Mouse (Mus musculus): Measurements from ENCODE around the gene Guca2b. TPM values are rescaled to one million over a fixed set of nuclear protein-coding genes. Genes with fewer than 3 reads are reported as not detected.

Gene Guca2b
- polyA plus RNA-seq, 1 experiment from 2014 or later: 6.0 TPM

DNA sequence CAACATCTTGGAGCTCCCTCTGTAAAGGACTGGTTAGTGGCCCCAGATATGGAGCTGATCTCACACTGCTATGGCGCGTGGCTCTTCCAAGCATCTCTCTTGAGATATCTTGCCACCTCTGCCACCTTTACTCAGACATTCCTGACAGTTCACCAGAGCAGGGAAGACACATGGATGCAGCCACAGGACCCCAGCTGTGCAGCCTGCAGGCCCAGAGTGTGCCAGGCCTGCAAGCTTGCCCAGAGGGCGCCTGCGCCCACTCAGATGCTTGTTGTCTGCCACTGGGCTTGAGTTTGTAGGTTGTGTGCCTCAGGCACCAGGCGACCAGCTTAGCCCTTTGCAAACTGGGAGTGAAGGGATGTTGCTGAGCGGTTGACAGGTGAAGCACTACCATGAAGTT lies 12.0 kb upstream of the Guca2b start:
- Histone ChIP-seq H3K4me2 (replicated peaks; ENCODE audit: low read depth, low read length) (no peak overlapping the region), H3K4me3 (ENCODE audit: low read length) (no peak overlapping the region), H3K9me3 (ENCODE audit: low read length) (no peaks in the 10 kb centered on the region), H3K9ac (replicated peaks; ENCODE audit: low read length) (no peak overlapping the region), H3K4me1 (ENCODE audit: insufficient read depth, low read length) (0 out of 2 replicates have a peak, but pooled peaks cover 4% of the 10 kb centered on the region), H3K27ac (ENCODE audit: low read length) (no peak overlapping the region), H3K36me3 (ENCODE audit: insufficient read depth, low read length) (no peaks in the 10 kb centered on the region), H3K27me3 (ENCODE audit: insufficient read depth, low read length) (no peaks in the 10 kb centered on the region)
- 90% methylated on average over 6 of the region's 6 CpGs for WGBS
- ATAC-seq (ENCODE audit: low FRiP score, low TSS enrichment): no peak

DNA sequence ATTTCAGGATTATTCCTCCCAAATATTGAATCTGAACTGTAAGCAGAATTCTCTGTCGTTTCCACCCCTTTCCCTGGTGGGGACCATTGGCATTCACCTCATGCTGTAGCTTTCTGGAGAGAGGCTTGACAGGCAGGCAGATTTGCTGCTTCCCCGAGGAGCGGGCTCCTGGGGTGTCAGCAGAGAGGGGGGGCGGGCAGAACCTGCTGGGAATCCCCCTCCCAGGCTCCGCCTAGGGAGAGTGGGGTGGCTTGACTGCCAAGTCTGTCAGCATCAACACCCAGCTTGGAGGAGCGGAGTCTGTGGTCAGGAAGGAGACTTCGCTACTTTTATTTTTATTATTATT lies 11.4 kb upstream of the Guca2b start:
- H3K4me3 ChIP-seq (ENCODE audit: low read length): no peak overlapping the region
- WGBS: 47% methylated on average over 7 of the region's 7 CpGs
- no peaks in the 10 kb centered on the region for H3K27me3 ChIP-seq (ENCODE audit: insufficient read depth, low read length)
- no peaks in the 10 kb centered on the region for H3K9me3 ChIP-seq (ENCODE audit: low read length)
- ATAC-seq (ENCODE audit: low FRiP score, low TSS enrichment): no peak
- H3K4me1 ChIP-seq (ENCODE audit: insufficient read depth, low read length): 0 out of 2 replicates have a peak, but pooled peaks cover 4% of the 10 kb centered on the region
- H3K4me2 ChIP-seq (replicated peaks; ENCODE audit: low read depth, low read length): no peak overlapping the region
- no peaks in the 10 kb centered on the region for H3K36me3 ChIP-seq (ENCODE audit: insufficient read depth, low read length)
- no peak overlapping the region for H3K9ac ChIP-seq (replicated peaks; ENCODE audit: low read length)
- no peak overlapping the region for H3K27ac ChIP-seq (ENCODE audit: low read length)

DNA sequence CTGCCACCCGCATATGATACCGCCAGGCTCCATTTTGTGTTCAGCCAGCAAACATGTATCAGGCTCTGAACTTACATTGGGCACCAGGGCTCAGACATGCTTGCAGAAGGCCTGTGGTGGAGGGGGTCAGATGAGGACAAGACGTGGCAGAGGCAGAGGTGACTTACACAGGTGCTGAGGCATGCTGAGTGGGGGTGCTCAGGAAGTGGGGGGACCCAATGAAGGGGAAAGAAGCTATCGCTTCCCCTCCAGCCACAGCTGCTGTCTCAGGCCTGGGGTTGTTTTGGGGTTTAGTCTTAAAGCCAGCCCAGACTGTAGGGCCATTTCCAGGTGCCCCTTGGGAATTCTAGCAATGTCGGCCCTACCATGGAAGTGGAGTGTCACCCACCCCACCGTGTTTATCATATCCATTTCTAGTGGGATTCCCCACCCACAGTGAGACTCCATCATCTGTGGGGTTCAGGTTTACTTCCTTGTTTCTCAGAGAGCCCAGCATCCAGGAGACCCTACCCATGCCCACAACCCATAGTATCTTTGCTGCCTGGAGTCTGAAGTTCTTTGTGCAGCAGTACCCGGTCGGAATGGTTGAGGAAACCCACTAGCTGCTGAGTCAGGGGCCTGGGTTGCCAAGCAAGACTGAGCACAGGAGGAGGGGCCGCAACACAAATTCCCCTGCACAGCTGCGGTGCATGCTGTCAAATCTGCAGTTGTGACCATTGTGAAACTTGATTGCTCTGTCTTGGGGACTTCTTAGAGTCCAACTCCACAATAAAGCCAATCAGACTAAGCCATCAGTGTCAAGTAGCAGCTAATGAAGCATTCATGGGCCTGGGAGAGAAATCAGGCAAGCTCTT lies 10.8 kb upstream of the Guca2b start:
- Histone ChIP-seq H3K27me3 (ENCODE audit: insufficient read depth, low read length) (no peaks in the 10 kb centered on the region), H3K9ac (replicated peaks; ENCODE audit: low read length) (no peak overlapping the region), H3K4me1 (ENCODE audit: insufficient read depth, low read length) (0 out of 2 replicates have a peak, but pooled peaks cover 4% of the 10 kb centered on the region), H3K27ac (ENCODE audit: low read length) (no peak overlapping the region), H3K4me2 (replicated peaks; ENCODE audit: low read depth, low read length) (no peak overlapping the region), H3K9me3 (ENCODE audit: low read length) (no peaks in the 10 kb centered on the region), H3K36me3 (ENCODE audit: insufficient read depth, low read length) (no peaks in the 10 kb centered on the region), H3K4me3 (ENCODE audit: low read length) (no peak overlapping the region)
- 59% methylated on average over 10 of the region's 10 CpGs for WGBS
- no peak for ATAC-seq (ENCODE audit: low FRiP score, low TSS enrichment)

DNA sequence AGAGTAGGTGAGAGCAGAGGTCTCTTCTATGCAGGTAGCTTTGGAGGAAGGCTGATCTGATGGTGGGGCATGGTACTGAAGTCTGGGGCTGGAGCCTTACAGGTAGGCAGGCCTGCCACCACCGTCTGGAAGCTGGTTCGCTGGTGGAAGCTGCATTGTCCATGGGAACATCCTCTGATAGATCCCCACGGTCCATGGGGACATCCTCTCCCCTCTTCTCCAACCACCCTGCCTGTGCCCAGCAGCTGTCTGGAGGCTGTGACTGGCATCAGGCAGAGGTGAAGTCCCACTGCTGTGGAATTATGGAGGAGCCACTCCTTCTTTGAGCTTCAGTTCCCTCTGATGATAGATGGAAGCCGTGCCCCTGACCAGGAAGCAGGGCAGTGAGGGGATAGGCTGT lies 9.8 kb upstream of the Guca2b start:
- H3K4me1 ChIP-seq (ENCODE audit: insufficient read depth, low read length): 0 out of 2 replicates have a peak, but pooled peaks cover 4% of the 10 kb centered on the region
- H3K27ac ChIP-seq (ENCODE audit: low read length): no peak overlapping the region
- H3K4me3 ChIP-seq (ENCODE audit: low read length): no peak overlapping the region
- H3K4me2 ChIP-seq (replicated peaks; ENCODE audit: low read depth, low read length): no peak overlapping the region
- H3K27me3 ChIP-seq (ENCODE audit: insufficient read depth, low read length): no peaks in the 10 kb centered on the region
- 68% methylated on average over 4 of the region's 4 CpGs for WGBS
- no peak for ATAC-seq (ENCODE audit: low FRiP score, low TSS enrichment)
- H3K9ac ChIP-seq (replicated peaks; ENCODE audit: low read length): no peak overlapping the region
- no peaks in the 10 kb centered on the region for H3K36me3 ChIP-seq (ENCODE audit: insufficient read depth, low read length)
- H3K9me3 ChIP-seq (ENCODE audit: low read length): no peaks in the 10 kb centered on the region

DNA sequence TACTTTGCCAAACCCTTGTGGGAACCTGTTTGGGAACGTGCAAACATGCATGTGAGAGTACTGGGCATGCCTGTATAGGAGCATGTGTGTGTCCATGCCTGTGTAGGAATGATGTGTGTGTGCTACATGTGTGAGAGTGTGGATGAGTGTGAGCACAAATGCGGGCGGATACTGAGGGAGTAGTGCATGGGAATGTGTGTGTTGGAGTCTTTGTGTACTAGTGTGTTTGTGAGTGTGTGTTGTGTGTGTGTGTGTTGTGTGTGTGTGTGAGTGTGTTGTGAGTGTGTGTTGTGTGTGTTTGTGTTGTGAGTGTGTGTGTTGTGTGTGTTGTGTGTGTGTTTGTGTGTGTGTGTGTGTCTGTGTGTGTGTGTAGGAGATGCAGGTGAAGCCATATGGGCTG lies 9.4 kb upstream of the Guca2b start:
- no peak overlapping the region for H3K4me3 ChIP-seq (ENCODE audit: low read length)
- 83% methylated on average over 3 of the region's 3 CpGs for WGBS
- ATAC-seq (ENCODE audit: low FRiP score, low TSS enrichment): no peak
- no peaks in the 10 kb centered on the region for H3K27me3 ChIP-seq (ENCODE audit: insufficient read depth, low read length)
- H3K4me2 ChIP-seq (replicated peaks; ENCODE audit: low read depth, low read length): no peak overlapping the region
- no peak overlapping the region for H3K9ac ChIP-seq (replicated peaks; ENCODE audit: low read length)
- H3K9me3 ChIP-seq (ENCODE audit: low read length): no peaks in the 10 kb centered on the region
- no peaks in the 10 kb centered on the region for H3K36me3 ChIP-seq (ENCODE audit: insufficient read depth, low read length)
- 0 out of 2 replicates have a peak, but pooled peaks cover 4% of the 10 kb centered on the region for H3K4me1 ChIP-seq (ENCODE audit: insufficient read depth, low read length)
- H3K27ac ChIP-seq (ENCODE audit: low read length): no peak overlapping the region

DNA sequence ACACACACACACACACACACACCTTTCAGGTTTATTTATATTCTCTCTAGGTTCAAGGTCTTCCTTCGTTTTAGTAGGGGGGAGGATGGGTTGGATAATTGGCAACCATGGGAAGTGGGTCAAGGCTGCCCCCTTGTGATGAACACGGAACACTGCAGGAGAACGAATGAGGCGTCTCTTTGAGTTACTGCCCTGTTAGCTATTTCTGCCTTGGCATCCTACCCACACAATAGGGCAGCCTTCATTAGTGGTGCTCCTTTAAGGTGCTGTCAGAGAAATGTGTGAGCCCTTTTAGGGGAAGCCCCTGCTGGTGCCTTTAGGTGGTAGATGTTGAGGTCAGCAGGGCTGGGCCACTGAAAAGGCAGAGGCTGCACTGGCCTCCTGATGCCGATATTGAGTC lies 8.7 kb upstream of the Guca2b start:
- Histone ChIP-seq H3K36me3 (ENCODE audit: insufficient read depth, low read length) (no peaks in the 10 kb centered on the region), H3K4me1 (ENCODE audit: insufficient read depth, low read length) (0 out of 2 replicates have a peak, but pooled peaks cover 4% of the 10 kb centered on the region), H3K9me3 (ENCODE audit: low read length) (no peaks in the 10 kb centered on the region), H3K27ac (ENCODE audit: low read length) (no peak overlapping the region), H3K9ac (replicated peaks; ENCODE audit: low read length) (no peak overlapping the region), H3K4me3 (ENCODE audit: low read length) (no peak overlapping the region), H3K27me3 (ENCODE audit: insufficient read depth, low read length) (no peaks in the 10 kb centered on the region), H3K4me2 (replicated peaks; ENCODE audit: low read depth, low read length) (no peak overlapping the region)
- 34% methylated on average over 5 of the region's 5 CpGs for WGBS
- no peak for ATAC-seq (ENCODE audit: low FRiP score, low TSS enrichment)

DNA sequence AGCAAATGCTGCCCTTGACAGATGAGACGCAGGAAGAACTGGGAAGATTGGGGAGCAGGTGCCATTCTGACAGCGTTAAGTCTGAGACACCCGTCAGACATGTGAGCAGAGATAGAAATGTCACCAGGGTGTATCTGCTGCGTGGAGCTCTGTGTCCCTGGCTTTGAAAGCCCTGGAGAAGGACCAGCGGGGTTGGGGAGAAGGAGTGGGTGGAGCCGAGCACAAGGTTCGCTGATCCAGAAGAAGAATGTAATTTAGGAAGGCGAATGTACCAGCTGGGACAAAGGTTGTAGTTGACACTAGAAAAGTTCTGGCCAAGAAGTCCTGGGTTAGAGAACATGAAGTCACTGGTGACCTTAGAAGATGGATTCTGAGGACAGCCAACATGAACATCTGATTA lies 7.4 kb upstream of the Guca2b start:
- Histone ChIP-seq H3K4me1 (ENCODE audit: insufficient read depth, low read length) (0 out of 2 replicates have a peak, but pooled peaks cover 4% of the 10 kb centered on the region), H3K27me3 (ENCODE audit: insufficient read depth, low read length) (no peaks in the 10 kb centered on the region), H3K36me3 (ENCODE audit: insufficient read depth, low read length) (no peaks in the 10 kb centered on the region), H3K9ac (replicated peaks; ENCODE audit: low read length) (no peak overlapping the region), H3K4me2 (replicated peaks; ENCODE audit: low read depth, low read length) (no peak overlapping the region), H3K9me3 (ENCODE audit: low read length) (no peaks in the 10 kb centered on the region), H3K27ac (ENCODE audit: low read length) (no peak overlapping the region), H3K4me3 (ENCODE audit: low read length) (no peak overlapping the region)
- WGBS: 33% methylated on average over 8 of the region's 8 CpGs
- no peak for ATAC-seq (ENCODE audit: low FRiP score, low TSS enrichment)

DNA sequence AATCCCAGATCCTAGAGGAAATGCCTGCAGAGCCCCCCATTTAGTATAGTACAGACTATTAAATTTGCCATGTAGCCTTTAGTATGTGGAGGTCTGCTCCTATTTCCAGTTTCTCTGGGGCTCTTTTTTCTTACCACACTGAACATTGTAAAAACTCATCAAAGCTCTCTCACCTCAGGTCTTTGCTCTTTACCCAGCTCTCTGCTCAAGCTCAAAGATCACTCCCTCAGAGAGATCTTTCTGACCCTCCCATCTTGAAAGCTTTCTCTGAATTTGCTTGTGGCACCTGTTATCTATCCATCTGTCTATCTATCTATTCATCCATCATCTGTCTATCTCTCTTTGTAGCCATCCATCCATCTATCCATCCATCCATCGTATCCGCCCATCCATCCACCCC lies 6.4 kb upstream of the Guca2b start:
- Histone ChIP-seq H3K9me3 (ENCODE audit: low read length) (no peaks in the 10 kb centered on the region), H3K27ac (ENCODE audit: low read length) (no peak overlapping the region), H3K36me3 (ENCODE audit: insufficient read depth, low read length) (no peaks in the 10 kb centered on the region), H3K4me1 (ENCODE audit: insufficient read depth, low read length) (0 out of 2 replicates have a peak, but pooled peaks cover 4% of the 10 kb centered on the region), H3K9ac (replicated peaks; ENCODE audit: low read length) (no peak overlapping the region), H3K27me3 (ENCODE audit: insufficient read depth, low read length) (no peaks in the 10 kb centered on the region), H3K4me2 (replicated peaks; ENCODE audit: low read depth, low read length) (no peak overlapping the region), H3K4me3 (ENCODE audit: low read length) (no peak overlapping the region)
- ATAC-seq (ENCODE audit: low FRiP score, low TSS enrichment): no peak
- 96% methylated on average over 2 of the region's 2 CpGs for WGBS

DNA sequence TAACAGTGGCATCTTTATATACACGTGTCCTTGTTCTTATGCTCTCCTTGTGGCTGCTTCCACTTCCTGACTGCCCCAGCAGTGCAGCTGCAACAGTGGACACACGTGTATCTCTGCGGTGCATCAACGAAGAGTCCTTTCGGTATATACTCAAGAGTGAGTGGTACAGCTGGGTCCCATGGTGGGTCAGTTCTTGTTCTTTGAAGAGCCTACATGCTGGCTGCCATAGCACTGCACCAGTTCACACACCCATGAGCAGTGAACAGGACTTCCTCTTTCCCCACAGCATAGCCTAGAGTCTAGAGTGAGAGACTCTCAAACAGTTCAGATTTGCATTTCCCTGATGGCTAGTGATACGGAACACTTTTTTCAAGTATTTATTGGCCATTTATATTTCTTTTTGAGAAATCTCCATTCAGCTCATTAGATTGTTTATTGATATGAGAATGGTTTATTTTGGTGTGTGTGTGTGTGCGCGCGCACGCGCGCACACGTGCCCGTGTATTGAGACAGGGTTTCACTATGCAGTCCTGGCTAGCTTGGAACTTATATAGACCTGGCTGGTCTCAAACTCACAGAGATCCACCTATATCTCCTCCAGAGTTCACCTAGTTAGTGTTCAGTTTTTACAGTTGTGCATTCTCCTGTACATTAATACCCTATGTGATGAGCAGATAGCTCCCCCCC lies 4.8 kb upstream of the Guca2b start:
- no peak overlapping the region for H3K4me2 ChIP-seq (replicated peaks; ENCODE audit: low read depth, low read length)
- no peak overlapping the region for H3K27ac ChIP-seq (ENCODE audit: low read length)
- no peak overlapping the region for H3K9ac ChIP-seq (replicated peaks; ENCODE audit: low read length)
- ATAC-seq (ENCODE audit: low FRiP score, low TSS enrichment): no peak
- H3K36me3 ChIP-seq (ENCODE audit: insufficient read depth, low read length): no peaks in the 10 kb centered on the region
- no peaks in the 10 kb centered on the region for H3K4me1 ChIP-seq (ENCODE audit: insufficient read depth, low read length)
- H3K27me3 ChIP-seq (ENCODE audit: insufficient read depth, low read length): no peaks in the 10 kb centered on the region
- no peak overlapping the region for H3K4me3 ChIP-seq (ENCODE audit: low read length)
- WGBS: 91% methylated on average over 14 of the region's 14 CpGs
- H3K9me3 ChIP-seq (ENCODE audit: low read length): no peaks in the 10 kb centered on the region

DNA sequence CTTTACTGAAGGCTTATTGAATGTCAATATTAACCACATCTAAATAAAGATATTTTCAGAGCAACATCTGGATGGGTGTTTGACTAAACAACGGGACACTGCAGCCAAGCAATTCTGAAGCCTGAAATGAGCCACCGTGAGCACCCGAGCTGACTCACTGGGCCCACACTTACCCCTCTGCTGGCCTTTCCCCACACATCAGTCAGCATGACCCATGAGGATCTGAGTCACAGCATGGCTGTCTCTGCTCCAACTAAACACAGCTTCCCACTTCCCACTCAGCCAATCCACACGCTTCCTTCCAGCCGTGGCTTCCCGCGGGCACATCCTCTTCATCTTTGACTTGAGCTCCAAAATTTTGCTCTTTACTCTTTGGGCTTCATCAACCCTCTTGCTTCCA lies 4.2 kb upstream of the Guca2b start:
- no peak overlapping the region for H3K27ac ChIP-seq (ENCODE audit: low read length)
- H3K4me3 ChIP-seq (ENCODE audit: low read length): no peak overlapping the region
- no peaks in the 10 kb centered on the region for H3K36me3 ChIP-seq (ENCODE audit: insufficient read depth, low read length)
- no peaks in the 10 kb centered on the region for H3K9me3 ChIP-seq (ENCODE audit: low read length)
- H3K4me2 ChIP-seq (replicated peaks; ENCODE audit: low read depth, low read length): no peak overlapping the region
- H3K9ac ChIP-seq (replicated peaks; ENCODE audit: low read length): no peak overlapping the region
- no peak for ATAC-seq (ENCODE audit: low FRiP score, low TSS enrichment)
- H3K4me1 ChIP-seq (ENCODE audit: insufficient read depth, low read length): peaks cover 2% of the 10 kb centered on the region; the same call in 1 of the 2 replicates
- WGBS: 85% methylated on average over 7 of the region's 7 CpGs
- no peaks in the 10 kb centered on the region for H3K27me3 ChIP-seq (ENCODE audit: insufficient read depth, low read length)
